Mouse (Mus musculus) liver, adult 2 months (tissue): ENCODE data around the gene Klhdc7a.

Experiments
- CTCF ChIP-seq: fragments of 200-500 bp; IDR thresholded peaks from 2 replicates; pipeline ENCODE4 v1.5.1; 2011; ENCODE audit warnings: low read depth, low read length, control low read depth
- POLR2A ChIP-seq: fragments of 200-500 bp; IDR thresholded peaks from 2 replicates; pipeline ENCODE4 v1.6.1; 2011; ENCODE audit warnings: low read length, control low read depth; ENCODE audit not compliant: insufficient read depth; ENCODE audit errors: extremely low read depth

DNA sequence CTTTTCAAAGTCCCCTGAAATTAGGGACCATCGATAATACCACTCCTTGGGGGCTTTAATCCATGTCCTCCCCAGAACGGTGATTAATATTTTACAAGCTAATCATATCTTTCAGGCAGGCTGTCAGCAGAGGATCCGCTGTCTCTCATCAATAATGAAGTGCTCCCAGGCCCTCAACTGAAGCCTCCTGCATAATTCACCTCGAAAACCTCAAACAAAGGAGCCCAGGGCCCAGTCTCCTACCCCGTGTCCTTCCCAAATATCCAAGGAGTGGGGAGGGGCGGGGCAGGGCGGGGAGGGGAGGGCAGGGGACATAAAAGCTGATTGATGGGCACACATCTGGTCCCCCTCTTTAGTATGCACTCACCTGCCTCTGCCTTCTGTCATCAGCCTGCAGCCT is 31.2 kb upstream of the Klhdc7a start:
- TF ChIP-seq CTCF (no peak), POLR2A (no peak)
